Mouse (Mus musculus) thymus, postnatal 14 days (tissue): ENCODE data around the gene Scgb1b20.
"Not testable (repeated sequence)": the region's sequence is repeated elsewhere in the genome, so short reads cannot be mapped to it uniquely, and the experiment has no call there.

Source experiments
- DNase-seq: peaks from one replicate; pipeline ENCODE4 v3.0.0; 2021

Scgb1b20 gene

DNA sequence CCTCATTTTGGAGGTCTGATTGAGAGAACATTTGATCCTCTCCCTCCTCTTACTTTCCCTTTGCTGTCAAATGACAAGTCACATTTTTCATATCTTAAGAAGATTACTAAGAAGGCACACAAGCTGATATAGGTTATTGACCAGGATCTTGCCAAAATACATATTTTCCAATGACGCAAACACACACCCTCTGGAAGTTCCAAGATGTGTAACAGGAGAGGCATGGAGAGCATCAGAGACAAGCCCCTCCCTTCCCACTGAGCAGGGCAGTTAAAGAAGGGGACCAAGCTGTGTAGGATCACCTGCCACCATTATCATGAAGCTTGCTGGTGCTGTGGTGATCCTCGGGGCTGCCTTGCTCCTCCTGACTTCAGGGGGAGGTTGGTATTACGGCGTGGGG is at the start of gene Scgb1b20:
Scgb1b20 (plus strand) TSS at position 301 of the 400 bp plus-strand sequence.
- not testable (repeated sequence) for DNase-seq

DNA sequence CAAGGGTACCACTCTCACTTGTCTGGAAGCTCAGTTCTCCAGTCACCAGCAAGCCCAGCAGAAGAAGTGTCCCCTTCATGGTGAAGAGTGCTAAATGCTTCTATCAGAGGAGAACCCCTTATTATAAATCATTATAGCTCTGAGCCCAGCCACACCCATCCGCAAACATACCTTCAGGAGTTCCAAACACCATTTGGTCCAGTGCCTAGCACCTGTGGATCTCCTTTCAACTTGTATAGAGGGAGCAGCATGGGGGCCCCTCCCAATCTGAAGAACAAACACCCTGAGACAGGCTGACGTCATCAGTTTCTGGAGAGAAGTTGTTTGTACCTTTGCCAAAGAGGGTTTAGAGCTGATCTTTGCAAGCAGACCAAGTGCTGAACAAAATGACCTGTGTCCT is 6.8 kb upstream of the Scgb1b20 start, which contains the start of gene Scgb2b20:
Scgb2b20 (minus strand) TSS at position 101 of the 400 bp plus-strand sequence.
- DNase-seq, result not testable (repeated sequence)

DNA sequence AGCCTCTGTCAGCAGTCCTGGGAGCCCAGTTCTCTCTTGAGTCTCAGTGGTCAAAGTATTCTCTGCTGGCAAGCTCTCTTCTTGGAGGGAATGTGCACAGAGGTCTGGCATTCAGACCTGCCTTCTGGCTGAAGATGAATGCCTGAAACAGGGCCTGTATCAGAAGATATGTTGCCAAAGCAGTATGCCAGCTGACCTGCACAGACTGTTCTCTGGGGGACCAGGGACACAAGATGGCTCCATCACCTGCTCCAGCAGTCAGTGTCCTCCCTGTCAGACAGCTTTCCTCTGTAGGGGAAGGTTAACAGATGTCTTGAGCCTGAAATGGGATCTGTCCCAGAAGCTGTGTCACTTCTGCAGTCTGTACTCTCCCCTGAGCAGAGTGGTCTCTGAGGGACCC is 26.7 kb downstream of the Scgb1b20 start:
- DNase-seq, result not testable (repeated sequence)

DNA sequence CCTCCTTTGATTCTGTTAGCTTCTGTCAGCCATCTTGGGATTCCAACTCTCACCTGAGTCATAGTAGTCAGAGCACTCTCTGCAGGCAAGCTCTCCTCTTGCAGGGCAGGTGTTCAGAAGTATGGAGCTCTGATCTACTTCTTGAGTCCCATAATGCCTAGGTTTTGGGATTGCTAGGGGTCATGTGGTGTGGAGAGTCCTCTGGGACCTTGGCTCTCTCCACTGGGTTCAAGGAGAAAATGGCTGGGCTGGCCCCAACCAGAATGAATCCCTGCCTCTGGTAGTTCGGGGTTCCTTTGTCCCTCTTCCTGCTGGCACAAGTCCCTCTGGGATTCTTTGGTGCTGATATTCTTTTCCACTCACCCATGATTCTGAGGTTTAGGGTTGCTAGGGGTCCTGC is 28.6 kb downstream of the Scgb1b20 start:
- DNase-seq, result no peak

DNA sequence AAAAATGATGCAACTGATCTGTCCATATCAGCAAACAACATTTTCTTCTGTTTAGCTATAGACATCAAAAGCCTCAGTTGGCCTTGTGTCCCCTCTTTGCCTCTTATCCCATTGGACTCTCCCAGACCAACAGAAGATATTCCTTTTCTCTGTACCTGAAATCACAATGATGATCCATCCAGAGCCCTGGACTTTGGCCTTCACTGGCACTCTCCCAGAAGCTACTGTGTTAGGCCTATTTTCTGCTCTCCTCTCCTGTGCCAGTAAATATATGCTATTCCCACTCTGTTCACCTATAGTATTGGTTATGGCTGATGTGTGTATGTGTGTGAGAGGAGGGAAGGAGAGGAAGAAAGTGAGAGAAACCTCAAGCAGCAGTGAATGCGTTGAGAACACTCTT is 36.6 kb downstream of the Scgb1b20 start:
- DNase-seq, result not testable (repeated sequence)
